Mouse (Mus musculus) liver, embryonic 11.5 days (tissue): Measurements from ENCODE around the gene Mcm5. TPM values are rescaled to one million over a fixed set of nuclear protein-coding genes. Genes with fewer than 3 reads are reported as not detected.

Source experiments
- ATAC-seq: fragments of 200-750 bp; cut with Nextera tagmentation; replicated peaks from 2 replicates; pipeline ENCODE4 v1.8.0; 2017; ENCODE audit warnings: moderate number of reproducible peaks, mild to moderate bottlenecking, moderate TSS enrichment, moderate library complexity; ENCODE audit not compliant: low FRiP score
- DNase-seq: peaks from one replicate; pipeline ENCODE4 v3.0.0-alpha.2; 2017; ENCODE audit warnings: low spot score
- H3K27ac ChIP-seq: fragments of 300-500 bp; sonication (generic); 2 replicates; pipeline ENCODE4 v1.5.1; 2014; ENCODE audit warnings: mild to moderate bottlenecking, low read depth, low read length, control low read depth
- H3K27me3 ChIP-seq: fragments of 300-500 bp; sonication (generic); replicated peaks from 2 replicates; pipeline ENCODE4 v1.6.1; 2014; ENCODE audit warnings: low read length, mixed read lengths; ENCODE audit not compliant: control insufficient read depth, insufficient read depth
- H3K36me3 ChIP-seq: fragments of 300-500 bp; sonication (generic); 2 replicates; pipeline ENCODE4 v1.6.1; 2014; ENCODE audit warnings: mild to moderate bottlenecking, low read length, moderate library complexity, mixed read lengths; ENCODE audit not compliant: control insufficient read depth, insufficient read depth
- H3K4me1 ChIP-seq: fragments of 300-500 bp; sonication (generic); replicated peaks from 2 replicates; pipeline ENCODE4 v1.6.1; 2014; ENCODE audit warnings: low read length, mixed read lengths; ENCODE audit not compliant: control insufficient read depth, insufficient read depth
- H3K4me2 ChIP-seq: fragments of 300-500 bp; sonication (generic); 2 replicates; pipeline ENCODE4 v1.6.1; 2014; ENCODE audit warnings: mild to moderate bottlenecking, control low read depth, moderate library complexity
- H3K4me3 ChIP-seq: fragments of 300-500 bp; sonication (generic); 2 replicates; pipeline ENCODE4 v1.5.1; 2014; ENCODE audit warnings: low read depth, low read length, control low read depth
- H3K9ac ChIP-seq: fragments of 300-500 bp; sonication (generic); 2 replicates; pipeline ENCODE4 v1.6.1; 2014; ENCODE audit warnings: low read depth, low read length, control low read depth
- H3K9me3 ChIP-seq: fragments of 300-500 bp; sonication (generic); 2 replicates; pipeline ENCODE4 v1.6.1; 2016; ENCODE audit warnings: low read length, inconsistent platforms, mixed read lengths; ENCODE audit not compliant: control insufficient read depth
- WGBS: fragments of 180-500 bp; shearing (Covaris S2); extraction: QIAGEN DNeasy Blood & Tissue Kit; methylation state at CpG from one replicate; pipeline ENCODE4 v1.1.7; 2014; 5-methylcytosine and 5-hydroxymethylcytosine counted together
- polyA plus RNA-seq: library from polyadenylated mRNA; unstranded; fragments of >200 nt; fragmentation: Nextera tagmentation; extraction: Ambion mirVana; gene quantifications from 2 replicates; pipeline ENCODE4 v1.2.1, GENCODE M21; 2014

Mcm5 gene
- polyA plus RNA-seq, result 278 and 324 TPM in 2 replicates

GRCm38 (mm10) chr8:75109236-75109967 is at the start of gene Mcm5:
Gene Mcm5 (plus strand): TSS chr8:75109569.
- H3K36me3 ChIP-seq, result peaks cover 31% of the 10 kb centered on the region
- H3K4me1 ChIP-seq, result peaks cover 9% of the 10 kb centered on the region
- H3K27me3 ChIP-seq, result no peaks in the 10 kb centered on the region
- H3K9ac ChIP-seq, result peak within 1 kb of the TSS; percentile 96
- WGBS, result under 1% methylated on average over 56 of the region's 59 CpGs
- peak within 1 kb of the TSS; percentile 84 for H3K27ac ChIP-seq
- DNase-seq (peak; percentile 97), ATAC-seq (peak; percentile 94)
- peak within 1 kb of the TSS; percentile 82 for H3K4me2 ChIP-seq
- peak within 1 kb of the TSS; percentile 86 for H3K4me3 ChIP-seq
- no peaks in the 10 kb centered on the region for H3K9me3 ChIP-seq

GRCm38 (mm10) chr8:75060022-75060421 is 49.3 kb upstream of the Mcm5 start:
- H3K27me3 ChIP-seq, result no peaks in the 10 kb centered on the region
- H3K9ac ChIP-seq, result no peak overlapping the region
- H3K27ac ChIP-seq, result no peak overlapping the region
- H3K9me3 ChIP-seq, result no peaks in the 10 kb centered on the region
- WGBS, result 75% methylated on average over 6 of the region's 6 CpGs
- ATAC-seq (no peak), DNase-seq (no peak)
- no peak overlapping the region for H3K4me3 ChIP-seq
- no peaks in the 10 kb centered on the region; the same call in 1 of the 2 replicates for H3K36me3 ChIP-seq
- H3K4me2 ChIP-seq, result no peak overlapping the region
- H3K4me1 ChIP-seq, result no peaks in the 10 kb centered on the region

- Histone ChIP-seq H3K27ac (no peak overlapping the region), H3K9ac (no peak overlapping the region), H3K4me3 (no peak overlapping the region), H3K27me3 (no peaks in the 10 kb centered on the region), H3K4me1 (no peaks in the 10 kb centered on the region), H3K9me3 (no peaks in the 10 kb centered on the region), H3K36me3 (no peaks in the 10 kb centered on the region; the same call in 1 of the 2 replicates), H3K4me2 (no peak overlapping the region)
- ATAC-seq, result no peak
- DNase-seq, result no peak
- 81% methylated on average over 2 of the region's 2 CpGs for WGBS
These were observed 48.6 kb upstream of the Mcm5 start for GRCm38 (mm10) chr8:75060815-75061214.

- no peak for ATAC-seq
These were observed 46.1 kb upstream of the Mcm5 start for GRCm38 (mm10) chr8:75063290-75063689.

GRCm38 (mm10) chr8:75064790-75065189 is 44.6 kb upstream of the Mcm5 start:
- Histone ChIP-seq H3K27ac (no peak overlapping the region), H3K27me3 (no peaks in the 10 kb centered on the region), H3K9ac (no peak overlapping the region), H3K36me3 (no peaks in the 10 kb centered on the region; the same call in 1 of the 2 replicates), H3K9me3 (no peaks in the 10 kb centered on the region), H3K4me1 (no peaks in the 10 kb centered on the region), H3K4me3 (no peak overlapping the region), H3K4me2 (no peak overlapping the region)
- no peak for DNase-seq
- 86% methylated on average over 3 of the region's 3 CpGs for WGBS
- no peak for ATAC-seq

More at GRCm38 (mm10) chr8:75063290-75063689, 46.1 kb upstream of the Mcm5 start:
- H3K27me3 ChIP-seq, result no peaks in the 10 kb centered on the region
- no peak overlapping the region for H3K4me3 ChIP-seq
- no peak overlapping the region for H3K9ac ChIP-seq
- H3K4me2 ChIP-seq, result no peak overlapping the region
- H3K36me3 ChIP-seq, result no peaks in the 10 kb centered on the region; the same call in 1 of the 2 replicates
- 69% methylated on average over 3 of the region's 3 CpGs for WGBS
- no peak for DNase-seq
- no peaks in the 10 kb centered on the region for H3K4me1 ChIP-seq
- no peaks in the 10 kb centered on the region for H3K9me3 ChIP-seq
- no peak overlapping the region for H3K27ac ChIP-seq

- WGBS, result 49% methylated on average over 6 of the region's 6 CpGs
- H3K4me3 ChIP-seq, result no peak overlapping the region
- H3K36me3 ChIP-seq, result no peaks in the 10 kb centered on the region; the same call in 1 of the 2 replicates
- no peaks in the 10 kb centered on the region for H3K9me3 ChIP-seq
- H3K9ac ChIP-seq, result no peak overlapping the region
- H3K27me3 ChIP-seq, result no peaks in the 10 kb centered on the region
- no peaks in the 10 kb centered on the region for H3K4me1 ChIP-seq
- H3K4me2 ChIP-seq, result no peak overlapping the region
- DNase-seq (no peak), ATAC-seq (no peak)
- H3K27ac ChIP-seq, result no peak overlapping the region
These were observed 42.1 kb upstream of the Mcm5 start for GRCm38 (mm10) chr8:75067287-75067686.

- Histone ChIP-seq H3K9ac (no peak overlapping the region), H3K36me3 (no peaks in the 10 kb centered on the region), H3K9me3 (no peaks in the 10 kb centered on the region), H3K4me3 (no peak overlapping the region), H3K27me3 (no peaks in the 10 kb centered on the region), H3K4me1 (no peaks in the 10 kb centered on the region), H3K27ac (no peak overlapping the region), H3K4me2 (no peak overlapping the region)
- WGBS, result 89% methylated on average over 1 of the region's 1 CpGs
- no peak for DNase-seq
- ATAC-seq, result no peak
These were observed 39.1 kb upstream of the Mcm5 start for GRCm38 (mm10) chr8:75070297-75070696.

GRCm38 (mm10) chr8:75071627-75072346 is 37.6 kb upstream of the Mcm5 start:
- ATAC-seq (peak; percentile 76), DNase-seq (peak; percentile 68)
- Histone ChIP-seq H3K27me3 (no peaks in the 10 kb centered on the region), H3K9me3 (no peaks in the 10 kb centered on the region), H3K4me2 (no peak overlapping the region), H3K9ac (no peak overlapping the region), H3K27ac (no peak overlapping the region), H3K4me1 (no peaks in the 10 kb centered on the region), H3K36me3 (no peaks in the 10 kb centered on the region), H3K4me3 (no peak overlapping the region)
- whole genome bisulfite sequencing, result 27% methylated on average over 4 of the region's 4 CpGs
